9 mouse cellular contexts compared by ENCODE assay signal in the genomic region with DNA sequence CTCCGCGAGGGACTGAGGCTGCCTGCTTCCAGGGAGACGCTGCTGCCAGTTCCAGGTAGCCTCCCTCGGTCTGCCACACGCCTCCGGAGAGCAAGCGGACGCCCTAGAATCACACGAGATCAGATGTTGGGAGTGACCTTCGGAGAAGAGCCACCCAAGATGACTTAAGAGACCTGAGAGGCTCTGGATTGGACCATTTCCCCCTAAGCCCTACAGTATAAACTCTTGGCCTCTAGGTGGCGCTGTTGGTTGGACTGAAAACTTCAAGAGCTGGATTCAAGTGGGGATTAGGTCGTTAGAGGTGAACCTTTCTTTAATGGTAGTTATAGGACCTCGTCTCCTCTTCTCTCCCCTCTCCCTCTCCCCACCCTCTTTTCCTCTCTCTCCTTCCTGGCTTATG.
DNase-seq lines count a peak whose midpoint lies in the region; TF ChIP-seq lines count a peak whose summit lies in the region.
"Had no signal": no experiment of that assay in that cellular context is flagged by ENCODE, and none has a peak within 500 bp of the region (broad histone marks: within the 10 kb centered on the region; RNA-seq: fewer than 3 reads in every experiment).

No protein-coding gene starts in this region.

- peaks cover 26% of the 10 kb centered on the region for H3K4me1 ChIP-seq in heart, embryonic 10.5 days
- no peaks in the 10 kb centered on the region; the same call in 1 of the 2 replicates for H3K4me1 ChIP-seq in small intestine, adult 2 months (ENCODE audit: control insufficient read depth, insufficient read depth, insufficient read length, low read length)

- H3K36me3 ChIP-seq in heart, embryonic 10.5 days, result no peaks in the 10 kb centered on the region
- H3K36me3 ChIP-seq in small intestine, adult 2 months (ENCODE audit: control insufficient read depth, insufficient read depth, low read length), result no peaks in the 10 kb centered on the region
- H3K36me3 ChIP-seq: limb, embryonic 12.5 days had no signal

- TF ChIP-seq POLR2A in small intestine, adult 2 months (IDR thresholded peaks at IDR 0.05; ENCODE audit: low read depth, low read length), result no peak

- H3K4me3 ChIP-seq in heart, embryonic 10.5 days, result no peak overlapping the region
- no peak overlapping the region for H3K4me3 ChIP-seq in layer of hippocampus, adult 2 months
- no peak overlapping the region for H3K4me3 ChIP-seq in small intestine, adult 2 months (ENCODE audit: low read depth, low read length)
- H3K4me3 ChIP-seq: limb, embryonic 12.5 days had no signal

- H3K27ac ChIP-seq in heart, embryonic 10.5 days, result no peak overlapping the region
- no peak overlapping the region for H3K27ac ChIP-seq in layer of hippocampus, adult 2 months
- H3K27ac ChIP-seq in small intestine, adult 2 months (ENCODE audit: insufficient read depth, low read depth, low read length), result no peak overlapping the region
- H3K27ac ChIP-seq: limb, embryonic 12.5 days had no signal

- peaks cover 7% of the 10 kb centered on the region; the same call in 1 of the 2 replicates for H3K27me3 ChIP-seq in heart, embryonic 10.5 days (ENCODE audit: insufficient read depth, poor library complexity, severe bottlenecking)
- H3K27me3 ChIP-seq in small intestine, adult 2 months (ENCODE audit: control insufficient read depth, insufficient read depth, low read length), result no peaks in the 10 kb centered on the region

- intact Hi-C loops in heart, postnatal 36 days (cut with DNase I), result loop anchor here (1.0 to 10.0 kb wide), 5 partner anchors 19 to 713 kb away; a partner anchor contains a TSS

- 19% methylated on average over 13 of the region's 13 CpGs for WGBS in heart, embryonic 10.5 days
- WGBS in small intestine, adult 2 months, result 17% methylated on average over 13 of the region's 13 CpGs

- peak; percentile 91 for TF ChIP-seq CTCF in layer of hippocampus, adult 2 months (conservative IDR thresholded peaks at IDR 0.05)
- TF ChIP-seq CTCF in small intestine, adult 2 months (IDR thresholded peaks at IDR 0.05; ENCODE audit: extremely low read depth, insufficient read length, insufficient replicate concordance, low read depth, low read length), result peak; percentile 47; the same call in 1 of the 2 replicates

- H3K9me3 ChIP-seq in heart, embryonic 10.5 days, result 0 out of 2 replicates have a peak, but pooled peaks cover 2% of the 10 kb centered on the region

- peak; percentile 56 to 86 for DNase-seq in heart, adult 18-20 months
- no peak for DNase-seq in heart, embryonic 10.5 days (ENCODE audit: low spot score)
- DNase-seq in WW6 (ENCODE audit: low read depth, low spot score), result peak; percentile 63
- peak; percentile 50 to 75 for DNase-seq in cerebellum, postnatal 4 days (ENCODE audit: low spot score in 2 of 2)
- peak; percentile 70 to 76 for DNase-seq in heart, postnatal 36 days
- peak; percentile 42 to 81 for DNase-seq in layer of hippocampus, adult 2 months (ENCODE audit: low spot score in 2 of 2)
- peak; percentile 83 for DNase-seq in lung, postnatal 10 days
